Mouse (Mus musculus): ENCODE measurements at regions not wholly inside any gene's neighbourhood (a gene's known extent, or its start where the extent isn't known, plus 50 kb on each side); places are given as distances from the start of the nearest gene placed in this dataset.

DNA sequence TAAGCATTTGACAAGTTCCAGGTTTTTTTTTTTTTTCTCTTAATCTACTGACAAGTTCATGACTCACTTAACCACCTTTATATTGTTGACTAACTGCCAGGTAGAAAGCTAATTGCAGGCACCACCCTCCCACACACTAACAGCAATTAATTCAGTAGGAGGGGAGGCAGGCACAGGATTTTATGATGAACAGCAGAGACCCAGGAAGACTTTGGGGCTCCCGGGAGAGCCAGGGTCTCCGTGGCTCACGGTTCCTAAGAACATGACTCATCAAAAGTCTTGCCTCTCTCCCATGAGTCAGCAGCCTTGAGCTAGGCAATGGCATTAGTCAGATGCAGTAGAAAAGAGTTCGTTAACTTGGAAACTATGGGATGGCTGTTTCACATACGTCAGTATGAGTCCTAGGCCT lies 77.7 kb downstream of the Phlda1 start:
- Histone ChIP-seq H3K9ac (ENCODE audit: low read length) (no peak overlapping the region), H3K4me3 (ENCODE audit: low read depth, low read length) (no peak overlapping the region), H3K36me3 (ENCODE audit: control insufficient read depth, insufficient read depth, low read length) (no peaks in the 10 kb centered on the region), H3K9me3 (ENCODE audit: control insufficient read depth, low read length) (no peaks in the 10 kb centered on the region), H3K27me3 (ENCODE audit: control insufficient read depth, insufficient read depth, low read length) (no peaks in the 10 kb centered on the region), H3K27ac (ENCODE audit: low read depth, low read length) (no peak overlapping the region), H3K4me2 (ENCODE audit: low read depth, low read length, severe bottlenecking) (no peak overlapping the region), H3K4me1 (replicated peaks; ENCODE audit: control insufficient read depth, insufficient read depth, low read length) (no peaks in the 10 kb centered on the region)
- 90% methylated on average over 5 of the region's 5 CpGs for WGBS
- ATAC-seq (replicated peaks; ENCODE audit: low FRiP score) (no peak), DNase-seq (ENCODE audit: low spot score) (no peak)

- DNase-seq (ENCODE audit: low spot score) (no peak), ATAC-seq (replicated peaks; ENCODE audit: low FRiP score) (no peak)
- no peaks in the 10 kb centered on the region for H3K27me3 ChIP-seq (ENCODE audit: control insufficient read depth, insufficient read depth, low read length)
- H3K4me2 ChIP-seq (ENCODE audit: low read depth, low read length, severe bottlenecking): no peak overlapping the region
- no peak overlapping the region for H3K9ac ChIP-seq (ENCODE audit: low read length)
- no peaks in the 10 kb centered on the region for H3K36me3 ChIP-seq (ENCODE audit: control insufficient read depth, insufficient read depth, low read length)
- H3K27ac ChIP-seq (ENCODE audit: low read depth, low read length): no peak overlapping the region
- no peaks in the 10 kb centered on the region for H3K9me3 ChIP-seq (ENCODE audit: control insufficient read depth, low read length)
- no peaks in the 10 kb centered on the region for H3K4me1 ChIP-seq (replicated peaks; ENCODE audit: control insufficient read depth, insufficient read depth, low read length)
- 46% methylated on average over 4 of the region's 4 CpGs for WGBS
- no peak overlapping the region for H3K4me3 ChIP-seq (ENCODE audit: low read depth, low read length)
Observed at GRCm38 (mm10) chr10:111587891-111588611, 82.0 kb downstream of the Phlda1 start.

DNA sequence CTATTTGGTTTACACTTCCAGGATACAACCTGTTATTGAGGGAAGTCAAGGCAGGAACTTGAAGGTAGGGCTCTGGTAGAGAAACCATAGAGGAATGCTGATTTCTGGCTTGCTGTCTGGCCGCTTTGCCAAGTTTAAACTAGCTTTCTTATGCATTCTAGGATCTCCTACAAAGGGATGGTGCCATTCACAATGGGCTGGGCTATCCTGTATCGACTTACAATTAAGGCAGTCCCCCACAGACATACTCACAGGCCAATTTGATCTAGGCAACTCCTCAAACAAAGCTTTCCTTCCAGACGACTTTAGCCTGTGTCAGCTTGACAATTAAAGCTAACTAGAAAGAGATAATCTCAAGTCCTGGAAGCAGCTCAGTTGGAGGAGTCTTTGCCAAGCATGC lies 83.1 kb downstream of the Phlda1 start:
- Histone ChIP-seq H3K27me3 (ENCODE audit: control insufficient read depth, insufficient read depth, low read length) (no peaks in the 10 kb centered on the region), H3K9me3 (ENCODE audit: control insufficient read depth, low read length) (no peaks in the 10 kb centered on the region), H3K4me3 (ENCODE audit: low read depth, low read length) (no peak overlapping the region), H3K4me2 (ENCODE audit: low read depth, low read length, severe bottlenecking) (no peak overlapping the region), H3K27ac (ENCODE audit: low read depth, low read length) (no peak overlapping the region), H3K4me1 (replicated peaks; ENCODE audit: control insufficient read depth, insufficient read depth, low read length) (no peaks in the 10 kb centered on the region), H3K36me3 (ENCODE audit: control insufficient read depth, insufficient read depth, low read length) (no peaks in the 10 kb centered on the region), H3K9ac (ENCODE audit: low read length) (no peak overlapping the region)
- DNase-seq (ENCODE audit: low spot score) (no peak), ATAC-seq (replicated peaks; ENCODE audit: low FRiP score) (no peak)
- WGBS: 62% methylated on average over 3 of the region's 3 CpGs

DNA sequence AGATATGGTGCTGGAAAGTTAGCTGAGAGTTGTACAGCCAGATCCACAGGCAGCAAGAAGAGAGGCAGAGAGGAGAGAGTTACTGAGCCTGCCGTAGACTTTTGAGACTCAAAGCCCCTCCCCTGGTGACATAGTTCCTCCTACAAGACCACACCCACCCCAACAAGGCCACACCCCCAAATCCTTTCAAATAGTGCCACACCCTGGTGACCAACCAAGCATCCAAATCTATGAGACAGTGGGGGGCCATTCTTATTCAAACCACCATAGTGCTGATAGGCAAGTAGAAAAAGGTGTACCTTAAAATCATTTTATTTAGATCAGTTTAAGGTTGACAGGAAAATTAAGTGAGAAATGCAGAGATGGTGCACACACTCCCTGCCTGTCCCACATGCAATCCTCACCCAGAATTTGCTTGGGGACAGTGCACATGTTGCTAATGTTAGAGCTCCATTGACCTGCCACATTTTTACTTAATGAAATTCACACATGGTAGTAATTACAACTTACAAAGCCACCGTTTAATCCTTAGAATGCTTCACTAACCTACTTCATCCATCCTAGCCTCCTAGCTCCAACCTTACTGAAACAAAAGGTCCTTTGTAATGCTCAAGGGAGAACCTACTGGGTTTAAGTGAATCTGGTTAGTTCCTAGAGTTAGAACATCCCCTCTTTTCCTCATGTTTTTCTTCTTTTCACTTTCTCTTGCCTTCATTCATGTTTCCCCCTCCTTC lies 86.5 kb downstream of the Phlda1 start:
- WGBS: 56% methylated on average over 2 of the region's 2 CpGs
- Histone ChIP-seq H3K9ac (ENCODE audit: low read length) (no peak overlapping the region), H3K4me3 (ENCODE audit: low read depth, low read length) (no peak overlapping the region), H3K27me3 (ENCODE audit: control insufficient read depth, insufficient read depth, low read length) (no peaks in the 10 kb centered on the region), H3K36me3 (ENCODE audit: control insufficient read depth, insufficient read depth, low read length) (no peaks in the 10 kb centered on the region), H3K27ac (ENCODE audit: low read depth, low read length) (no peak overlapping the region), H3K9me3 (ENCODE audit: control insufficient read depth, low read length) (no peaks in the 10 kb centered on the region), H3K4me1 (replicated peaks; ENCODE audit: control insufficient read depth, insufficient read depth, low read length) (no peaks in the 10 kb centered on the region), H3K4me2 (ENCODE audit: low read depth, low read length, severe bottlenecking) (no peak overlapping the region)
- no peak for DNase-seq (ENCODE audit: low spot score)
- ATAC-seq (replicated peaks; ENCODE audit: low FRiP score): no peak

DNA sequence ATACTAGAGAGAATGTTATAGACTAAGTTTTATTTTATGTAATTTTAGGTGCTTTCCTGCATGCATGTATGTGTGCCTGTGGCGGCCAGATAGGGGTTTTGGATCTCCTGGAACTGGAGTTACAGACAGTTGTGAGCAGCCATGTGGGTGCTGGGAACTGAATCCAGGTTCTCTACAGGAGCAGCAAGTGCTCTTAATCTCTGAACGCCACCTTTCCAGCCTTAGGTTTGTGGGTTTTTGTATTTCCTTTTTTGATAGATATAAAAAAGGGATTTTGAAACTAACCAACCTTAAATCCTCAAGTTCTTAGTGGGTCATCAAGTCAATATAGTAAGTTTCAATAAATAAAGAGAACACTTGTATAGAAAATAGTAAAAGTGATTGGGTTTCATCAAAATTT lies 87.2 kb downstream of the Phlda1 start:
- Histone ChIP-seq H3K36me3 (ENCODE audit: control insufficient read depth, insufficient read depth, low read length) (no peaks in the 10 kb centered on the region), H3K9ac (ENCODE audit: low read length) (no peak overlapping the region), H3K4me2 (ENCODE audit: low read depth, low read length, severe bottlenecking) (no peak overlapping the region), H3K27me3 (ENCODE audit: control insufficient read depth, insufficient read depth, low read length) (no peaks in the 10 kb centered on the region), H3K4me3 (ENCODE audit: low read depth, low read length) (no peak overlapping the region), H3K27ac (ENCODE audit: low read depth, low read length) (no peak overlapping the region), H3K9me3 (ENCODE audit: control insufficient read depth, low read length) (no peaks in the 10 kb centered on the region), H3K4me1 (replicated peaks; ENCODE audit: control insufficient read depth, insufficient read depth, low read length) (no peaks in the 10 kb centered on the region)
- ATAC-seq (replicated peaks; ENCODE audit: low FRiP score) (no peak), DNase-seq (ENCODE audit: low spot score) (no peak)
- 85% methylated on average over 2 of the region's 2 CpGs for WGBS

GRCm38 (mm10) chr10:111594171-111594570 lies 88.1 kb downstream of the Phlda1 start:
- no peak for DNase-seq (ENCODE audit: low spot score)
- ATAC-seq (replicated peaks; ENCODE audit: low FRiP score): no peak
- WGBS: 90% methylated on average over 11 of the region's 11 CpGs
- no peak overlapping the region for H3K4me2 ChIP-seq (ENCODE audit: low read depth, low read length, severe bottlenecking)
- H3K4me1 ChIP-seq (replicated peaks; ENCODE audit: control insufficient read depth, insufficient read depth, low read length): no peaks in the 10 kb centered on the region
- no peaks in the 10 kb centered on the region for H3K9me3 ChIP-seq (ENCODE audit: control insufficient read depth, low read length)
- H3K27me3 ChIP-seq (ENCODE audit: control insufficient read depth, insufficient read depth, low read length): no peaks in the 10 kb centered on the region
- H3K27ac ChIP-seq (ENCODE audit: low read depth, low read length): no peak overlapping the region
- no peak overlapping the region for H3K9ac ChIP-seq (ENCODE audit: low read length)
- H3K4me3 ChIP-seq (ENCODE audit: low read depth, low read length): no peak overlapping the region
- H3K36me3 ChIP-seq (ENCODE audit: control insufficient read depth, insufficient read depth, low read length): no peaks in the 10 kb centered on the region

DNA sequence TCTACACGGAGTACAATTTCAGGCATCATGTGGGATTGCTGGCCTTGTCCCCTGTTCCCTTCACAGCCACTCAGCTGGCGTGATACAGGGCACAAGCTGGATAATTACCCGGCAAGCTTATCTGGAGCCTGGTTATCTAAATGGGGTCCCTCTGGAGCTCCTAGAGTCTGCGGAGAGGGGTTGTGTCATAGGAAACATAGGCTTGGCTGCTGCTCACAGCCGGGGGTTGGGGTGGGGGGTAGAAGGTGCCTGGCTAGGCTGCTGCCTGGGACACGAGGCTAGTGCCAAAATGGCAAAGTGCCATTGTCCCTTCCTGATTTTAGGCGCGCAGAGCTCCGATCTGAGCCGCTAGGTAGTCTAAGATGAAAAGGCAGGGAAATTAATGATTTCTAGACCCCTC lies 88.6 kb downstream of the Phlda1 start:
- no peak overlapping the region for H3K9ac ChIP-seq (ENCODE audit: low read length)
- no peak overlapping the region for H3K4me3 ChIP-seq (ENCODE audit: low read depth, low read length)
- ATAC-seq (replicated peaks; ENCODE audit: low FRiP score) (no peak), DNase-seq (ENCODE audit: low spot score) (no peak)
- H3K36me3 ChIP-seq (ENCODE audit: control insufficient read depth, insufficient read depth, low read length): no peaks in the 10 kb centered on the region
- H3K27me3 ChIP-seq (ENCODE audit: control insufficient read depth, insufficient read depth, low read length): no peaks in the 10 kb centered on the region
- no peak overlapping the region for H3K27ac ChIP-seq (ENCODE audit: low read depth, low read length)
- no peaks in the 10 kb centered on the region for H3K4me1 ChIP-seq (replicated peaks; ENCODE audit: control insufficient read depth, insufficient read depth, low read length)
- WGBS: 85% methylated on average over 10 of the region's 10 CpGs
- no peak overlapping the region for H3K4me2 ChIP-seq (ENCODE audit: low read depth, low read length, severe bottlenecking)
- H3K9me3 ChIP-seq (ENCODE audit: control insufficient read depth, low read length): no peaks in the 10 kb centered on the region

DNA sequence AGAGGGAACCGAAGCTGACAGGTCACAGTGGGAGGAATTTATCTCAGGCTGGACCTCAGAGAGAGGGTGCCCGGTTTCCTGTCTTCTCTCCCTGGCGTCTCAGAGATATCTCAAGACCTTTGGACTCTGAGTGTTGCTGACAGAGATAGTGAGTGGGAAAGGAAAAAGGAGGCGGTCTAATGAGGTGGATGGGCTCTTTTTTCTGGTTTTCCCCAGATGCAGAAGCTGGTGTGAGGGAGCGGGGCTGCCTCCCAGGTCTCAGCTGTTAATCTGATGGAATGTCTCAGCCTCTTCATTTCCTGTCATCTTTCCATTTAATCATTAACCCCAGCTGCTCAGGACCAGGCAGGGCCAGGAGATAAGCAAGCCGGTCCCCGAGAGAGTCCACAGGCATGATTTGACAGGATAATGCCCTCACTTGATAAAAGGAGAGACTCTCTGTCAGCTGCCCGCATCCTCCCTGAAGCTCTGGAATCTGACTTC lies 89.5 kb downstream of the Phlda1 start:
- Histone ChIP-seq H3K4me2 (ENCODE audit: low read depth, low read length, severe bottlenecking) (no peak overlapping the region), H3K36me3 (ENCODE audit: control insufficient read depth, insufficient read depth, low read length) (no peaks in the 10 kb centered on the region), H3K9ac (ENCODE audit: low read length) (no peak overlapping the region), H3K27me3 (ENCODE audit: control insufficient read depth, insufficient read depth, low read length) (no peaks in the 10 kb centered on the region), H3K4me3 (ENCODE audit: low read depth, low read length) (no peak overlapping the region), H3K4me1 (replicated peaks; ENCODE audit: control insufficient read depth, insufficient read depth, low read length) (no peaks in the 10 kb centered on the region), H3K27ac (ENCODE audit: low read depth, low read length) (no peak overlapping the region), H3K9me3 (ENCODE audit: control insufficient read depth, low read length) (no peaks in the 10 kb centered on the region)
- 69% methylated on average over 8 of the region's 8 CpGs for WGBS
- no peak for ATAC-seq (replicated peaks; ENCODE audit: low FRiP score)
- DNase-seq (ENCODE audit: low spot score): no peak

- H3K4me2 ChIP-seq (ENCODE audit: low read depth, low read length, severe bottlenecking): no peak overlapping the region
- H3K4me1 ChIP-seq (replicated peaks; ENCODE audit: control insufficient read depth, insufficient read depth, low read length): no peaks in the 10 kb centered on the region
- H3K27me3 ChIP-seq (ENCODE audit: control insufficient read depth, insufficient read depth, low read length): no peaks in the 10 kb centered on the region
- no peak overlapping the region for H3K9ac ChIP-seq (ENCODE audit: low read length)
- H3K4me3 ChIP-seq (ENCODE audit: low read depth, low read length): no peak overlapping the region
- 90% methylated on average over 5 of the region's 5 CpGs for WGBS
- no peak for DNase-seq (ENCODE audit: low spot score)
- no peak for ATAC-seq (replicated peaks; ENCODE audit: low FRiP score)
- H3K36me3 ChIP-seq (ENCODE audit: control insufficient read depth, insufficient read depth, low read length): no peaks in the 10 kb centered on the region
- no peaks in the 10 kb centered on the region for H3K9me3 ChIP-seq (ENCODE audit: control insufficient read depth, low read length)
- no peak overlapping the region for H3K27ac ChIP-seq (ENCODE audit: low read depth, low read length)
Observed at GRCm38 (mm10) chr10:111598650-111599049, 92.6 kb downstream of the Phlda1 start.
